Mouse (Mus musculus) olfactory bulb, adult 2 months (tissue): ENCODE results near the gene Fbxl17. TPM values are rescaled to one million over a fixed set of nuclear protein-coding genes. Genes with fewer than 3 reads are reported as not detected.

Experiments used
- H3K27ac ChIP-seq: fragments of 200-500 bp; 2 replicates; pipeline ENCODE4 v1.5.1; 2012; ENCODE audit warnings: low read depth, low read length; ENCODE audit not compliant: insufficient read depth
- H3K4me1 ChIP-seq: fragments of 200-500 bp; 2 replicates; pipeline ENCODE4 v1.6.1; 2012; ENCODE audit warnings: low read length; ENCODE audit not compliant: control insufficient read depth, insufficient read depth
- H3K4me3 ChIP-seq: fragments of 200-500 bp; 2 replicates; pipeline ENCODE4 v1.5.1; 2012; ENCODE audit warnings: mild to moderate bottlenecking, low read depth, low read length, moderate library complexity; ENCODE audit not compliant: insufficient read depth
- CTCF ChIP-seq: fragments of 200-500 bp; IDR thresholded peaks from 2 replicates; pipeline ENCODE4 v1.5.1; 2012; ENCODE audit warnings: low read depth, mild to moderate bottlenecking, low read length, moderate library complexity; ENCODE audit not compliant: insufficient read depth
- POLR2A ChIP-seq: fragments of 200-500 bp; IDR thresholded peaks from 2 replicates; pipeline ENCODE4 v1.6.1; 2012; ENCODE audit warnings: mild to moderate bottlenecking, low read depth, low read length, moderate library complexity; ENCODE audit not compliant: insufficient read depth
- WGBS: fragments of 180-500 bp; shearing (Covaris S2); methylation state at CpG from one replicate; pipeline ENCODE4 v1.1.7; 2018; 5-methylcytosine and 5-hydroxymethylcytosine counted together
- polyA plus RNA-seq: library from polyadenylated mRNA; stranded (reverse); fragments of >200 nt; gene quantifications from 2 replicates; pipeline ENCODE4 v1.2.4, GENCODE M21; 2012; ENCODE audit warnings: low replicate concordance; ENCODE audit not compliant: missing spikeins, insufficient read depth, insufficient read length

Fbxl17 gene
- polyA plus RNA-seq, 1 experiment, result not detected

DNA sequence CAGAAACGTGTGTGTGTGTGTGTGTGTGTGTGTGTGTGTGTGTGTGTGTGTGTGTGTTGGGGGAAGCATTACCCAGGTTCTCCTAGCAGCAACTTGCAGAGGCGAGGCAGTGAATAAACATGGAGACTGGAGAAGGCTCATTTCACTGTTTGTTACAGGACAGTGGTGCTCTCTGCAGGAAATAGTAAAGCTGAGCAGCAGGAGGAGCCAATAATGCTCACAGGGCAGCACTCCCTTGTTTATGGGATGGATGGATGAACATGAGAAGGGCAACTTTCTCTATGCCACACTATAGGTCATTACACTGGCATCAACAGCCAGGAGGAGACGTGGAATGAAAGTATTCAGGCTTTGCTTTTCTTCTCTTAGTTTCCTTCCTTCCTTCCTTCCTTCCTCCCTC lies 264.0 kb downstream of the Fbxl17 start:
- Histone ChIP-seq H3K27ac (no peak overlapping the region), H3K4me1 (peaks cover 2% of the 10 kb centered on the region; the same call in 1 of the 2 replicates), H3K4me3 (no peak overlapping the region)
- WGBS, result 74% methylated on average over 3 of the region's 3 CpGs
- TF ChIP-seq CTCF, result no peak
- no peak for TF ChIP-seq POLR2A

DNA sequence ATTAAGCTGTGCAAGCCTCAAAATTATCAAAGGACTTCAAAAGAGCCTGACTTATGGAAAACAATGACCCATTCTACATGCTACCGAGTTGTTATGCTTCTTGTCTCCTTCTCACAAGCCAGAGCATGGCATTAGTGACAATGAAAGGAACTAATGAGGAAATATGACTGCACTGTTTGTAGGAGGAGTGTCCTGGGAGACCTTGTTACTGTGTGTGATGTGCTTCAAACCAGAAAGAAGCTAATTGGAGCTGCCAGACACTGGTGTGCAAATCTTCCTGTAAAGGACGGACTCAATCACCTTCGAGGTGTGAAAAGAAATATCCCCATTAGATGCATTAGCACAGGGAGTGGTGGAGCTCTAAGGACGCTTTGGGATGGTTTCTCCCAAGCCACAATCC lies 270.7 kb downstream of the Fbxl17 start:
- no peaks in the 10 kb centered on the region for H3K4me1 ChIP-seq
- H3K27ac ChIP-seq, result no peak overlapping the region
- no peak overlapping the region for H3K4me3 ChIP-seq
- no peak for TF ChIP-seq CTCF
- TF ChIP-seq POLR2A, result no peak
- WGBS, result 56% methylated on average over 4 of the region's 4 CpGs

DNA sequence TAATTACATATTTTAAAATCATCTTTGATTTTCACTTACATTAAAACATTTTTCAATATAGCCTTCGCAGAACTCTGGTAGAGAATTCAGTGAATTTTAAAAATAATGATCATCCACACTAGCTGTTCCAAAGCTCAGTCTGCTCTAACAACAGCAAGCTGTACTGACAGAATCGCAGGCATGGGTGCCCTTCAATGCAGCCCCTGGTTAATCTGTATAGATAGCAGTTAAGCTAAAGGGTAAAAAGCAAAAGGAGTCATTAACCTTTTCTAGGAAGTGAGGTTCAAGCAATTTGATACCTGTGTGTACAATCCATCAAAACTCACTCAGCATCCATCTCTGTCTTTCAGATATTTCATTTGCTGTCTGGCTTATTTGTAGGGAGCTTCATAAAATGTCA lies 273.4 kb downstream of the Fbxl17 start:
- Histone ChIP-seq H3K4me1 (no peaks in the 10 kb centered on the region), H3K27ac (no peak overlapping the region), H3K4me3 (no peak overlapping the region)
- WGBS, result 86% methylated on average over 2 of the region's 2 CpGs
- TF ChIP-seq POLR2A (no peak), CTCF (no peak)

DNA sequence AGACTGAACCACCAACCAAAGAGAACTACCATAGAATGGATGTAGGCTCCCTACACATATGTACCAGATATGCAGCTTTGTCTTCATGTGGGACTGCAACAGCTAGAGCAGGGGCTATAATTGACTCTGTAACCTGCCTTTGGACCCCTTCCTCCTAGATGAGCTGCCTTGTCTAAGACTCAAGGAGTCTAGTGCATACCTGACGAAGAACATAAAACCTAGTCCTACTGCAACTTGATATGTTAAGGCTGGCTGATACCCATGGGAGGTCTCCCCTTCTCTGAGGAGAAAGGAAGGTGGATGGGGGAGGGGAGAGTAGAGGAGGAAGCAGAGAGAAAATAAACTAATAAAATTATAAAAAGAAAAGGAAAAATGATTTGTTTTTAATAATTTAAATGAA lies 273.9 kb downstream of the Fbxl17 start:
- 95% methylated on average over 1 of the region's 1 CpGs for WGBS
- H3K27ac ChIP-seq, result no peak overlapping the region
- TF ChIP-seq CTCF, result no peak
- no peak for TF ChIP-seq POLR2A
- no peak overlapping the region for H3K4me3 ChIP-seq
- no peaks in the 10 kb centered on the region for H3K4me1 ChIP-seq

DNA sequence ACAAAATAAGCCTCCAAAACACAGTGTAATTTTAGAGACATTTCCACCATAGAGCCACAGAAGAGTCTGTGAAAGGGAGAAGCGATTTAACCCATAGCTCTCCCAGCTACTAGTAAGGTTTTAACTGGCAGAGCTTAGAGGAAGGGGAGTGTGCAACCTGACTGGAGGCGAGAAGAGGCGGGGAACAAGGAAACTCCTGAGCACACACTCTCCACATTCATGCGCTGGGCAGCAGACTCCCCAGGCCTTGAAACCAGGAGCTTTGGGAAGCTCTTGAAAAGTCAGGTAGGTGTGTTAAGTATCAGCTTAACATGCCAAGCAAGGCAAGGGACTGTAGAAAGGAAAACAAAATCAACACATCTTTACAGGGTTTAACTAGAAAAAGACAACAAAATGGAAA lies 276.1 kb downstream of the Fbxl17 start:
- Histone ChIP-seq H3K27ac (no peak overlapping the region), H3K4me3 (no peak overlapping the region), H3K4me1 (no peaks in the 10 kb centered on the region)
- TF ChIP-seq CTCF (no peak), POLR2A (no peak)
- 66% methylated on average over 4 of the region's 4 CpGs for WGBS

DNA sequence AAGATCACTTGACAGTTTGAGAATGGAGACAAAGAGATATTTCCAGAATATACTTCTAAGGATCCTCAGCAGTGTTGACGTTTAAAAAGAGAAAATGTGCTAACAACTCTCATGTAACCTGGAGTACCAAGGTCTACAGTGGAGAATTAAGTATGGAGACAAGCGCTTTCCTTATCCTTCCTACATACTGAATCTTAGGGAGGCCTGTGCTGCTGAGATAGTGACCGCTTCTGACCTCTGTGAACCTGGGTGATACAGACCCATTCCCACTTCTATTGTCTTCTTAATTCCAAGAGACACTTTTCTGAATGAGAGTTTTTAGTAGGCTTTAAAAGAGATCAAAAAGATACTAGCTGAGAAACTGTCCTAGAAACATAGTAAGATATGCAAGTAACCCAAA lies 278.2 kb downstream of the Fbxl17 start:
- WGBS, result 95% methylated on average over 3 of the region's 3 CpGs
- TF ChIP-seq POLR2A (no peak), CTCF (no peak)

DNA sequence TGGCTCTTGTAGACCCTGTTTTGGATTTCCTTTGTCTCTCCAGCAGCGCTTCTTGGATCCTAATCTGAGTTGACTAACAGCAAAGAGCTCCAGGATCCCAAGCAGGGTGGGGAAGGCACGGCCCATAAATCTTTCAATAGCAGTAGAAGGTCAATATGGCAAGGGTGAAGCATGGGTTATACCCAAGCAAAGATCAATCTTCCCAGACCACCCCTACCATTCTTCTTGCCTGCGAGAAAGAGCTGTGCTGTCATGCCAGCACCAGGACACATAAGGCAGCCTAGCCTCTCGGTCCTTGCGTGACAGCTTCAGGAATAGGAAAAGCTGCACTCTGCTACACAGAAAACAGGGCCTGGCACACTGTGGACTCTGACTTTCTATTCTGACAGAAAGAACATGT lies 279.0 kb downstream of the Fbxl17 start:
- WGBS, result 91% methylated on average over 5 of the region's 5 CpGs
- Histone ChIP-seq H3K27ac (no peak overlapping the region), H3K4me1 (no peaks in the 10 kb centered on the region), H3K4me3 (no peak overlapping the region)
- TF ChIP-seq CTCF (no peak), POLR2A (no peak)

More for the DNA sequence above, 278.2 kb downstream of the Fbxl17 start:
- Histone ChIP-seq H3K27ac (no peak overlapping the region), H3K4me3 (no peak overlapping the region), H3K4me1 (no peaks in the 10 kb centered on the region)

DNA sequence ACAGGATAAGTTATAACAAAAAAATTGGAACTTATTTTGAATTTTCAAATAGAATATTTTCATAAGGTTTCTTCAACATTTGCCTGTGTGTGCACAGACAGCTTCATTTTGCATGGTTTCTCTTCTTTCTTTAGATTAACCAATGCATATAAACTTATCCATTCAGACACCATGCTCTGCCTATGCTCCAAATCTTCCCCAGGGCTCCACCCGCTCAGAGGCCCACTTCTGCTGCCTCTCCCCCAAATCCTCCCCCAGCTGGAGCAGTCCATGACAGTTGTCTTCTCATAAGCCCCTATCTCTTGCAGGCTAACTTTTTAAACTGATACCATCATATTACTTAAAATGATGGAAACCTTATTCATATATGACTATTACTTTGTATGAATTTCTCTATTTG lies 282.8 kb downstream of the Fbxl17 start:
- WGBS, result 100% methylated on average over 1 of the region's 1 CpGs
- no peak for TF ChIP-seq CTCF
- TF ChIP-seq POLR2A, result no peak
- H3K4me3 ChIP-seq, result no peak overlapping the region
- no peak overlapping the region for H3K27ac ChIP-seq
- no peaks in the 10 kb centered on the region for H3K4me1 ChIP-seq

DNA sequence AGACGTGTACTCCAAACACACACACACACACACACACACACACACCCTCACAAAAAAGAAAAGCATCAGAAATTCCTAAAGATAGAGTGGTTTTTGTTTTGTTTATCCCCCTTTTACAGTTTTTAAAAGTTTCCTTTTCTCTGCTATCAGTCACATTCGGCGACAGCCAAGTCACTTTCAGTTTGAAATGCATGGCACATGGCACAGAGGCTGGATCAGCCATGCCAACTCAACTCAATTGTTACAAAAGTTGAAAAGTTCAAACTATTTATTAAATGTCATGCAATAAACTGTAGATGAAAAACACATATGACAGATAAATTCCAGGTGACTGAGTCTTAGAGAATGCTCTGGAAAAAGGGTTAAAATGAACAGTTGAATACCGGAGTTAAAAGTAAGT lies 287.8 kb downstream of the Fbxl17 start:
- no peak overlapping the region for H3K4me3 ChIP-seq
- WGBS, result 87% methylated on average over 4 of the region's 4 CpGs
- H3K4me1 ChIP-seq, result no peaks in the 10 kb centered on the region
- no peak overlapping the region for H3K27ac ChIP-seq
- TF ChIP-seq POLR2A (no peak), CTCF (no peak)

DNA sequence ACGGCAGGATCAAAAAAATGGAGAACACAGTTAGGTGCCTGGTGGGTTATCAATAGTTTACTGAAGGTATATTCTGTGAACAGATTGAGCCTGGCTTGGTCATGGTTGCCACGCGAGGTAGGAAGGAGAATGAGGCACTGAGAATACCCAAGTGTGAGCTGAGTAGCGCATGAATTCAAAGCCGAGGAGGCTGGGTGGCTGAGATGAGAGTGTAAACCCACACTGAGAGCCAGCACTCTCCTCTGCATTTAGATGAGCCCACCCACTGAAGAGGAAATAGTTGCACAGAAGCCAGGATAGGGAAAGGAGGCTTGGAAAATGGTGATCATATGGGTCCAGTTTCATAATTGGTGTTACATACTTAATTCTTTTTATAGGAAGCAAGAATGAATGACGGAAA lies 290.7 kb downstream of the Fbxl17 start:
- Histone ChIP-seq H3K4me3 (no peak overlapping the region), H3K27ac (no peak overlapping the region), H3K4me1 (no peaks in the 10 kb centered on the region)
- WGBS, result 79% methylated on average over 6 of the region's 6 CpGs
- TF ChIP-seq CTCF, result no peak
- TF ChIP-seq POLR2A, result no peak
